Mouse (Mus musculus) left cerebral cortex, postnatal 14 days (tissue): Measurements from ENCODE around the gene Pip4k2a. TPM values are rescaled to one million over a fixed set of nuclear protein-coding genes. Genes with fewer than 3 reads are reported as not detected.
A peak's percentile ranks its signal among the peaks of the same experiment; 100 is the strongest.

Source experiments
- DNase-seq, 2 experiments: peaks; one replicate each; pipeline ENCODE4 v3.0.0; 2021 to 2022; ENCODE audit warnings: low spot score in 2 of 2, mixed read lengths in 1 of 2
- intact Hi-C: fragments of 180-260 bp; cut with DNase I; formaldehyde crosslinking; loops from one replicate; pipeline ENCODE4 v1.15.1; 2025
- total RNA-seq, 2 experiments: library from RNA; stranded (reverse); gene quantifications; 2 replicates each; pipeline ENCODE4 v1.2.3; 2021

The Pip4k2a gene
- total RNA-seq, 2 experiments from 2014 or later = 40.9 to 41.0 TPM

GRCm38 (mm10) chr2:18959008-18959407 lies 38.9 kb downstream of the Pip4k2a start:
- DNase-seq = no peak
- intact Hi-C loops = no loop called here

- intact Hi-C loops = no loop called here
Measured at GRCm38 (mm10) chr2:18958501-18958900, 39.4 kb downstream of the Pip4k2a start.

GRCm38 (mm10) chr2:18958044-18958443 lies 39.9 kb downstream of the Pip4k2a start:
- DNase-seq = no peak

More at GRCm38 (mm10) chr2:18958501-18958900, 39.4 kb downstream of the Pip4k2a start:
- DNase-seq = no peak

GRCm38 (mm10) chr2:18957459-18957858 lies 40.5 kb downstream of the Pip4k2a start:
- intact Hi-C loops = no loop called here
- no peak for DNase-seq

More at GRCm38 (mm10) chr2:18958044-18958443, 39.9 kb downstream of the Pip4k2a start:
- intact Hi-C loops = no loop called here

GRCm38 (mm10) chr2:18956945-18957344 lies 41.0 kb downstream of the Pip4k2a start:
- no peak for DNase-seq
- intact Hi-C loops = no loop called here

GRCm38 (mm10) chr2:18956424-18956823 lies 41.5 kb downstream of the Pip4k2a start:
- intact Hi-C loops = no loop called here
- DNase-seq = no peak

GRCm38 (mm10) chr2:18955671-18956070 lies 42.3 kb downstream of the Pip4k2a start:
- intact Hi-C loops = no loop called here
- DNase-seq = no peak

- no peak for DNase-seq
- intact Hi-C loops = no loop called here
Measured at GRCm38 (mm10) chr2:18955022-18955421, 42.9 kb downstream of the Pip4k2a start.

GRCm38 (mm10) chr2:18954422-18954821 lies 43.5 kb downstream of the Pip4k2a start:
- DNase-seq = no peak

GRCm38 (mm10) chr2:18952102-18952673 lies 45.7 kb downstream of the Pip4k2a start:
- peak; percentile 70 to 86 for DNase-seq
- intact Hi-C loops = no loop called here

More at GRCm38 (mm10) chr2:18954422-18954821, 43.5 kb downstream of the Pip4k2a start:
- intact Hi-C loops = no loop called here

- no peak for DNase-seq
- intact Hi-C loops = no loop called here
Measured at GRCm38 (mm10) chr2:18950758-18951157, 47.2 kb downstream of the Pip4k2a start.

GRCm38 (mm10) chr2:18948741-18949140 lies 49.2 kb downstream of the Pip4k2a start:
- intact Hi-C loops = no loop called here
- no peak for DNase-seq

GRCm38 (mm10) chr2:18947669-18948459 lies 50.1 kb downstream of the Pip4k2a start:
- no peak for DNase-seq
- intact Hi-C loops = no loop called here

- no peak for DNase-seq
- intact Hi-C loops = no loop called here
Measured at GRCm38 (mm10) chr2:18945438-18945837, 52.5 kb downstream of the Pip4k2a start.

- intact Hi-C loops = no loop called here
- DNase-seq = no peak
Measured at GRCm38 (mm10) chr2:18943930-18944329, 54.0 kb downstream of the Pip4k2a start.

- DNase-seq = no peak
- intact Hi-C loops = no loop called here
Measured at GRCm38 (mm10) chr2:18943366-18943765, 54.6 kb downstream of the Pip4k2a start.

GRCm38 (mm10) chr2:18940693-18941270 lies 57.1 kb downstream of the Pip4k2a start:
- DNase-seq = no peak
- intact Hi-C loops = no loop called here

- DNase-seq = no peak
- intact Hi-C loops = no loop called here
Measured at GRCm38 (mm10) chr2:18938923-18939329, 59.0 kb downstream of the Pip4k2a start.

- DNase-seq = no peak
- intact Hi-C loops = no loop called here
Measured at GRCm38 (mm10) chr2:18938232-18938631, 59.7 kb downstream of the Pip4k2a start.

GRCm38 (mm10) chr2:18937611-18938010 lies 60.3 kb downstream of the Pip4k2a start:
- intact Hi-C loops = no loop called here
- no peak for DNase-seq

- no peak for DNase-seq
- intact Hi-C loops = no loop called here
Measured at GRCm38 (mm10) chr2:18936446-18936845, 61.5 kb downstream of the Pip4k2a start.
